Mouse (Mus musculus): ENCODE results near the gene Mettl17.

Mettl17 gene

DNA sequence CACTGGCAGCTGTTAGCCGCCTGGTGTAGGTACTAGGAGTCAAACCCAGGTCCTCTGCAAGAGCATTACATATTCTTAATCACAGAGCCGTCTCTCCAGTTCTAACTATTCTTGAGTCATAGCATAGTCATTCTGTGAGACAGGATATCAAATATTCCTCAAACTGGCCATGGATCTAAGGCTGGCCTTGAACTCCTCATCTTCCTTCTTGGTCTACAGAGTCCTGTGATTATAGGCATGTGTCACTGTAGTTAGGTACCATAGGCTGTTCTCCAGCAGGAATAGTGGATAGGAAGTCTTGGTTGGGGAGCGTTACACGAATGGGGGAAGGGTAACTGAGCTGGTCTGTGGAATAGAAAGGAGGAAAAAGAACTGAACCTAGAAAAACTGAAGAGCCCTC is 31.9 kb downstream of the Mettl17 start:
- TF ChIP-seq GATA4 (IDR thresholded peaks at IDR 0.05; ENCODE audit: insufficient replicate concordance, low read length), result no peak

DNA sequence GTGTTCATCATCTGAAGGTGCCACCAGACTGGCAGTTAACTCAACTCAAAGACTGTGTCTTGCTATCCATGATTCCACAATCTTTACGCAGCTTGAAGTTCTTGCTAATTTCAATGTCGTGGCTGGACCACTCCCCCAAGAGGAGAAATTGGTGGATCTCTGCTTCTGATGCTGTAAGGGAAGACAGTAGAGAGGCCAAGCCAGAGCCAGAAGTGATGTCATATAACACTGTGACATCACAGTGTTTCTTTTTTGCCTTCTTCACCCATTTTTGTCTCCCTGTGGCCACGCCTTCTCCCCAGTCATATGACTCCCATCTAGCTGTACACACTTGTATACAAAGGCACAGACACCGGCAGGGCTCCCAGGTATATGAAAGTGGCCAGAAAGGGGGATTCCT is 33.5 kb downstream of the Mettl17 start, which contains the start of gene Tppp2:
Tppp2 (plus strand) TSS at position 301 of the 400 bp plus-strand sequence.
- no peak for TF ChIP-seq GATA4 (IDR thresholded peaks at IDR 0.05; ENCODE audit: insufficient replicate concordance, low read length)

GRCm38 (mm10) chr14:51918966-51919365 is 34.3 kb downstream of the Mettl17 start:
- no peak for TF ChIP-seq GATA4 (IDR thresholded peaks at IDR 0.05; ENCODE audit: insufficient replicate concordance, low read length)

- no peak for TF ChIP-seq GATA4 (IDR thresholded peaks at IDR 0.05; ENCODE audit: insufficient replicate concordance, low read length)
Observed at GRCm38 (mm10) chr14:51921759-51922570, 37.3 kb downstream of the Mettl17 start.

GRCm38 (mm10) chr14:51922571-51922865 is 37.9 kb downstream of the Mettl17 start, which contains the start of gene Rnase13:
Gene Rnase13 (minus strand): TSS chr14:51922773.
- no peak for TF ChIP-seq GATA4 (IDR thresholded peaks at IDR 0.05; ENCODE audit: insufficient replicate concordance, low read length)

GRCm38 (mm10) chr14:51922910-51923309 is 38.3 kb downstream of the Mettl17 start:
- no peak for TF ChIP-seq GATA4 (IDR thresholded peaks at IDR 0.05; ENCODE audit: insufficient replicate concordance, low read length)

DNA sequence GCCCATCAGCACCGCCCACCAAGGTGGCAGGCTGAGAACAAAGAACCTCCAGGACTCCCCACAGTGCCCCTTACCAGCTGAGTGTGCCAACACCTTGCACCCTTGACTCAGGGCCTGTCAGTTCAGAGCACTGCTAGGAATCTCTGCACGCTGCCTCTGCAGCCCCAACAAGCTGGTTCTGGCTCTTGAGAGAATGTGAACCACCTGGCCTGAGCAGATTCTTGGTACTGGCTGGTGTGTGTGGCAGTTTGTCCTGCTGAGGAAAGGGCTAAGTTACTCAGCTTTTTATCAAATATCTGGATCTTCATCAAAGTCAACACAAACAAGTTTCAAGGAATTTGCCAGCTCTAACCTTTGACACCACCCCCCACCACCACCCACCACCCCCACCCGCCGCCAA is 38.9 kb downstream of the Mettl17 start:
- no peak for TF ChIP-seq GATA4 (IDR thresholded peaks at IDR 0.05; ENCODE audit: insufficient replicate concordance, low read length)

DNA sequence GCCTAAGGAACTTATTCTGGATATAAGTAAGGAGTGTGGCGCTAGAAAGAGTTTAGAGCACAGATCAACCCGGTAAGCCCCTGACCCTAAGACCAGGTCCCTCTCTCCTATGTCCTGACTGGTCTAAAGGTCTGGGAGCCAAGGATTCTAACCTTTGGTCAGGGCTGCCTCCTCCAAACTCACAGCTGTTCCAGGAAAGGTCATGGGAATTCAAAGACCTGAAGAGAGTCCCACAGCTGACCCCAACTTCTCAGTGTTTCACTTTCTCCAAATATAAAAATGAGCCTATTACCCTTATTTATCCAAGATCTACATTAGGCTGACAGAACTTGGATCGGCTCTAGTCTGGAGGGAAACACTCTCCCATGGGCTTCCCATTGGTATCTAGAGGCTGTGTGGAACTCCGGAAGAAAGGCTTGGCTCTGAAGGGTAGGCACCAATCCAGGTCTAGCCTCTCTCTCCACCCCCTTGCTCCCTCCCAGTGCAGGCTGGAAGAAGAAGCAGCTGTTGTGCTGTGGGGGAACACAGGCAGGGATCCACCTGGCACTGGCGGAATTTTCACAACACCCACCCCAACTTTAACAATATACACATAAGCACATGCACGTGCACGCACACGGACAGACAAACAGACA is 44.8 kb downstream of the Mettl17 start:
- TF ChIP-seq GATA4 (IDR thresholded peaks at IDR 0.05; ENCODE audit: insufficient replicate concordance, low read length), result no peak

DNA sequence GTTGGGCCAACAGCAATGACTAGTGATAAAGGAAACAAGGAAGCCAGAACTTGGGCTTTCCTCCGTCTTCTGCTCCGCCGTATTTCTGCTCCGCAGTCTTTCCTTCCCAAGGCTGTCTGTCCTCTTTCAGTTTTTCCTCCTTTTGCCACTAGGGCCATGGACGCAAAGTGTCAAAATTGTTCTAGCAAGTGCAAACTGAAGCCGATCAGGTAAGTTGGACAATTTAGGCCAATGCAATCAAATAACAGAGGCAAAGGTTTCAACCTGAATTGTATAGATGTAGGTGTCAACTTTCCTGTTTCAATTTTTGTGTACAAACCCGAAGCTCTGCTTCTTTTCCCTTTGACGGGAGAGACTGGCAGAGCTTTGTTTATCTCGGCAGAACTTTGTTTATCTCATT is 45.3 kb downstream of the Mettl17 start:
- no peak for TF ChIP-seq GATA4 (IDR thresholded peaks at IDR 0.05; ENCODE audit: insufficient replicate concordance, low read length)

DNA sequence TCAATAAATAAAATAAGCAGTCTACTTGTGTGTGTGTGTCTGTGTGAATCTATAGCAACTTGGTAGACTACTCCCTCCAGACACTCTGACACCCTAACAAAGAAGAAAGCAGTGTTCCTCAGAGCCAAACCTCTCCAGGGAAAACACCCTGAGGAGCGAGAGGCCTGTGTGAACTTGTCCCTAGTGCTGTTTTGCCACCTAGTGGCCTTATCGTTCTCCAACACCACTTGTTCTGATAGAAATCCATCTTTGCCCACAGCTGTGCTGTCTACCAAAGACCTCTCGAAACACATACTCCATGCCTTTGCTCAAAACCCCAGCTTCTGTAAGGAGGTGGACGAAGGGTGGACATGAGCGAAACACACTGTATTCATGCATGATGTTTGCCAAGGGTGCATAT is 46.2 kb downstream of the Mettl17 start:
- no peak for TF ChIP-seq GATA4 (IDR thresholded peaks at IDR 0.05; ENCODE audit: insufficient replicate concordance, low read length)

- TF ChIP-seq GATA4 (IDR thresholded peaks at IDR 0.05; ENCODE audit: insufficient replicate concordance, low read length), result no peak
Observed at GRCm38 (mm10) chr14:51932092-51933020, 47.7 kb downstream of the Mettl17 start.

- TF ChIP-seq GATA4 (IDR thresholded peaks at IDR 0.05; ENCODE audit: insufficient replicate concordance, low read length), result no peak
Observed at GRCm38 (mm10) chr14:51939005-51939404, 54.4 kb downstream of the Mettl17 start.

DNA sequence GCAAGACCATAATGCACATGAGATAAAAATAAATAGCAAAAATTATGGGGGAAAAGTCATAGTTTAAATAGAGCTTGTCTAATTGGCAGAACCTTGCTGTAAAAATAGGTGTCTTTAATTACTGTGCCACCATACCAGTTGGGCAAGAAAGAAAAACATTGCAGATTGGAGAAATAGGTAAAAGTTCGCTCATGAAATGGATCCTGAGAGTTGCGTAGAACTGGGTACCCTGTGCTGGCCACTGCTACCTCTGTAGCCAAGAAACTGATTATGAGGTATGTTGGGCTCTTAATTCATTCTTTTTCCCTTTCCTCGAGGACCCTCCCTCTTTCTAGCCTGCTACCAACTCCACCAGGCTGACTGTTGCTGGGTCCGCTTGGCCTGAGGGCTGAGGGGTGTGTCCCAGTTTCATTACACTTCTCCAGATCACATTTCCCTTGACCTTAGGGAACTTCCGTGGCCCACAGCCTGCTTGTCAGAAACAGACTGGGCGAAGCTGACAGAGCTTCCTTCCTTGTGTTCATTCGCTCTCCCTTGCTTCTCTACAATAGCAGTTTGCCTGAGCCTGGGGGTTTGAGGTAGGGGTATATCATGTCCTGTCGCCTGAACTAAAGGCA is 56.4 kb downstream of the Mettl17 start:
- TF ChIP-seq GATA4 (IDR thresholded peaks at IDR 0.05; ENCODE audit: insufficient replicate concordance, low read length), result no peak; the same call in 1 of the 2 replicates

- no peak for TF ChIP-seq GATA4 (IDR thresholded peaks at IDR 0.05; ENCODE audit: insufficient replicate concordance, low read length)
Observed at GRCm38 (mm10) chr14:51941577-51941976, 56.9 kb downstream of the Mettl17 start.

- no peak for TF ChIP-seq GATA4 (IDR thresholded peaks at IDR 0.05; ENCODE audit: insufficient replicate concordance, low read length)
Observed at GRCm38 (mm10) chr14:51942236-51942635, 57.6 kb downstream of the Mettl17 start.
